Mouse (Mus musculus) CH12.LX (cell line): ENCODE measurements around the gene Mrps16.

Experiments
- CHD1 ChIP-seq: IDR thresholded peaks from 2 replicates; pipeline ENCODE4 v1.6.1; 2012; ENCODE audit warnings: low read depth, low read length, improper control_type of control experiment, inconsistent platforms
- CTCF ChIP-seq, 2 experiments: IDR thresholded peaks in 1 of 2; conservative IDR thresholded peaks in 1 of 2; 2 replicates each; pipeline ENCODE4 v1.5.1; 2011 to 2012; ENCODE audit warnings: low read depth in 2 of 2, low read length in 2 of 2, improper control_type of control experiment in 1 of 2, inconsistent platforms in 1 of 2, mild to moderate bottlenecking in 1 of 2, moderate library complexity in 1 of 2

- TF ChIP-seq CHD1 (no peak), CTCF (conservative IDR thresholded peaks at IDR 0.05 in 1 of 2, IDR thresholded peaks at IDR 0.05 in 1 of 2; ENCODE audit: low read depth in 2 of 2, low read length in 2 of 2) (no peak)
These were observed 22.6 kb downstream of the Mrps16 start for GRCm38 (mm10) chr14:20370798-20371197.
